Mouse (Mus musculus): ENCODE results near the gene Marc2.

GRCm38 (mm10) chr1:184877306-184877705, 31.1 kb upstream of the Marc2 start:
- TF ChIP-seq CTCF (IDR thresholded peaks at IDR 0.05; ENCODE audit: insufficient read depth, low read length) (no peak), POLR2A (IDR thresholded peaks at IDR 0.05; ENCODE audit: borderline replicate concordance, extremely low read depth, low read depth, low read length) (no peak)
